Mouse (Mus musculus) limb, embryonic 11.5 days (tissue): Measurements from ENCODE around the gene Pik3r5. TPM values are rescaled to one million over a fixed set of nuclear protein-coding genes. Genes with fewer than 3 reads are reported as not detected.
A peak's percentile ranks its signal among the peaks of the same experiment; 100 is the strongest.

ENCODE experiments used
- ATAC-seq: fragments of 200-750 bp; cut with Nextera tagmentation; 2 replicates; pipeline ENCODE4 v1.8.0; 2017; ENCODE audit warnings: low read depth; ENCODE audit not compliant: insufficient number of reproducible peaks, low FRiP score, low TSS enrichment
- DNase-seq: peaks from one replicate; pipeline ENCODE4 v3.0.0-alpha.2; 2015; ENCODE audit warnings: low spot score
- H3K27ac ChIP-seq: fragments of 300-500 bp; sonication (generic); replicated peaks from 2 replicates; pipeline ENCODE4 v1.5.1; 2014; ENCODE audit warnings: low read depth, mild to moderate bottlenecking, low read length
- H3K27me3 ChIP-seq: fragments of 300-500 bp; sonication (generic); 2 replicates; pipeline ENCODE4 v1.6.1; 2014; ENCODE audit warnings: mild to moderate bottlenecking, low read length, mixed read lengths; ENCODE audit not compliant: control insufficient read depth, insufficient read depth
- H3K36me3 ChIP-seq: fragments of 300-500 bp; sonication (generic); 2 replicates; pipeline ENCODE4 v1.6.1; 2014; ENCODE audit warnings: mild to moderate bottlenecking, low read length, moderate library complexity, mixed read lengths; ENCODE audit not compliant: control insufficient read depth, insufficient read depth
- H3K4me1 ChIP-seq: fragments of 300-500 bp; sonication (generic); 2 replicates; pipeline ENCODE4 v1.6.1; 2014; ENCODE audit warnings: low read length, mixed read lengths; ENCODE audit not compliant: control insufficient read depth, insufficient read depth
- H3K4me2 ChIP-seq: fragments of 300-500 bp; sonication (generic); 2 replicates; pipeline ENCODE4 v1.6.1; 2014; ENCODE audit warnings: low read depth, mild to moderate bottlenecking, moderate library complexity; ENCODE audit not compliant: severe bottlenecking
- H3K4me3 ChIP-seq: fragments of 300-500 bp; sonication (generic); 2 replicates; pipeline ENCODE4 v1.5.1; 2014; ENCODE audit warnings: low read depth, low read length
- H3K9ac ChIP-seq: fragments of 300-500 bp; sonication (generic); 2 replicates; pipeline ENCODE4 v1.6.1; 2014; ENCODE audit warnings: mild to moderate bottlenecking, low read length
- H3K9me3 ChIP-seq: fragments of 300-500 bp; sonication (generic); 2 replicates; pipeline ENCODE4 v1.6.1; 2016; ENCODE audit warnings: low read length; ENCODE audit not compliant: control insufficient read depth
- WGBS: fragments of 180-500 bp; shearing (Covaris S2); extraction: QIAGEN DNeasy Blood & Tissue Kit; methylation state at CpG from one replicate; pipeline ENCODE4 v1.1.7; 2014; 5-methylcytosine and 5-hydroxymethylcytosine counted together
- polyA plus RNA-seq: library from polyadenylated mRNA; unstranded; fragments of >200 nt; fragmentation: Nextera tagmentation; extraction: Ambion mirVana; gene quantifications from 2 replicates; pipeline ENCODE4 v1.2.1, GENCODE M21; 2014

Gene Pik3r5
- 1.2 and 1.7 TPM in 2 replicates for polyA plus RNA-seq

- Histone ChIP-seq H3K27ac (no peak within 1 kb of the TSS), H3K27me3 (no peaks in the 10 kb centered on the region)
These were observed at the start of gene Pik3r5 for GRCm38 (mm10) chr11:68431699-68432360. Pik3r5 (plus strand) TSS chr11:68432121.

GRCm38 (mm10) chr11:68383519-68383918 is 48.4 kb upstream of the Pik3r5 start:
- Histone ChIP-seq H3K4me3 (no peak overlapping the region), H3K9ac (no peak overlapping the region), H3K27me3 (peaks cover 41% of the 10 kb centered on the region), H3K9me3 (no peaks in the 10 kb centered on the region), H3K4me1 (peaks cover 26% of the 10 kb centered on the region), H3K4me2 (peak overlapping the region; percentile 7; the same call in 1 of the 2 replicates), H3K36me3 (no peaks in the 10 kb centered on the region), H3K27ac (no peak overlapping the region)
- DNase-seq (peak; percentile 64), ATAC-seq (no peak)
- WGBS: 4% methylated on average over 10 of the region's 10 CpGs

More at GRCm38 (mm10) chr11:68431699-68432360, at the start of gene Pik3r5:
- 7% methylated on average over 35 of the region's 35 CpGs for WGBS
- Histone ChIP-seq H3K4me1 (peaks cover 7% of the 10 kb centered on the region), H3K9ac (peak within 1 kb of the TSS; percentile 49), H3K9me3 (no peaks in the 10 kb centered on the region), H3K4me2 (peak within 1 kb of the TSS; percentile 70), H3K4me3 (peak within 1 kb of the TSS; percentile 37), H3K36me3 (no peaks in the 10 kb centered on the region)
- ATAC-seq: peak; percentile 90
- DNase-seq: peak; percentile 91

DNA sequence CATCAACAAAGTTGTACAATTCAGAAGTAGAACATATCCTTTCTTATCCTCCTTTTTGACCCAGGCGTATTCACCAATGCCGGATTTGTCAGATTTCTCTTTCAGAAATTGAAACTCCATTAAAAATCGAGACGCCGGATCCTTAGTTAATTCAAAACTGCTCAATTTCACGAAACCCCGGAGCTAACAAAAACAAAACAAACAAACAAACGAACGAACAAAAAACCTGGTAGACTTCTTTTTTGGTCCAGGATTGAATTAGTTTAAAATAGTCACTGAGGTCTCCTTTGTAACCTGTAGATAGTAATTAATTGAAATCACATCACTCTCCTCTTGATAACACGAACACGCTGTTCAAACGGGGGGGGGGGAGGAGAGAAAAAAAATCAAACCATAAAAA is 47.8 kb upstream of the Pik3r5 start:
- Histone ChIP-seq H3K36me3 (no peaks in the 10 kb centered on the region), H3K4me1 (peaks cover 22% of the 10 kb centered on the region), H3K4me3 (peak overlapping the region; percentile 49), H3K27me3 (peaks cover 46% of the 10 kb centered on the region), H3K27ac (no peak overlapping the region), H3K9me3 (no peaks in the 10 kb centered on the region), H3K4me2 (peak overlapping the region; percentile 85), H3K9ac (no peak overlapping the region)
- ATAC-seq (no peak), DNase-seq (no peak)
- 5% methylated on average over 12 of the region's 12 CpGs for WGBS

GRCm38 (mm10) chr11:68384592-68385020 is 47.3 kb upstream of the Pik3r5 start:
- Histone ChIP-seq H3K4me1 (peaks cover 18% of the 10 kb centered on the region), H3K9me3 (no peaks in the 10 kb centered on the region)
- peak; percentile 59 for DNase-seq

GRCm38 (mm10) chr11:68385021-68385821 is 46.7 kb upstream of the Pik3r5 start:
- Histone ChIP-seq H3K27ac (no peak overlapping the region), H3K4me1 (peaks cover 18% of the 10 kb centered on the region), H3K36me3 (no peaks in the 10 kb centered on the region), H3K4me3 (peak overlapping the region; percentile 49), H3K9ac (peak overlapping the region; percentile 52), H3K9me3 (no peaks in the 10 kb centered on the region), H3K4me2 (peak overlapping the region; percentile 85), H3K27me3 (peaks cover 54% of the 10 kb centered on the region)
- ATAC-seq (0 out of 2 replicates have a peak, but pooled peaks have one; percentile 20), DNase-seq (peak; percentile 70)
- WGBS: under 1% methylated on average over 94 of the region's 94 CpGs

More at GRCm38 (mm10) chr11:68384592-68385020, 47.3 kb upstream of the Pik3r5 start:
- Histone ChIP-seq H3K4me3 (peak overlapping the region; percentile 49), H3K36me3 (no peaks in the 10 kb centered on the region), H3K4me2 (peak overlapping the region; percentile 85), H3K9ac (peak overlapping the region; percentile 52), H3K27me3 (peaks cover 51% of the 10 kb centered on the region), H3K27ac (no peak overlapping the region)
- ATAC-seq: no peak
- WGBS: 0% methylated on average over 27 of the region's 27 CpGs

DNA sequence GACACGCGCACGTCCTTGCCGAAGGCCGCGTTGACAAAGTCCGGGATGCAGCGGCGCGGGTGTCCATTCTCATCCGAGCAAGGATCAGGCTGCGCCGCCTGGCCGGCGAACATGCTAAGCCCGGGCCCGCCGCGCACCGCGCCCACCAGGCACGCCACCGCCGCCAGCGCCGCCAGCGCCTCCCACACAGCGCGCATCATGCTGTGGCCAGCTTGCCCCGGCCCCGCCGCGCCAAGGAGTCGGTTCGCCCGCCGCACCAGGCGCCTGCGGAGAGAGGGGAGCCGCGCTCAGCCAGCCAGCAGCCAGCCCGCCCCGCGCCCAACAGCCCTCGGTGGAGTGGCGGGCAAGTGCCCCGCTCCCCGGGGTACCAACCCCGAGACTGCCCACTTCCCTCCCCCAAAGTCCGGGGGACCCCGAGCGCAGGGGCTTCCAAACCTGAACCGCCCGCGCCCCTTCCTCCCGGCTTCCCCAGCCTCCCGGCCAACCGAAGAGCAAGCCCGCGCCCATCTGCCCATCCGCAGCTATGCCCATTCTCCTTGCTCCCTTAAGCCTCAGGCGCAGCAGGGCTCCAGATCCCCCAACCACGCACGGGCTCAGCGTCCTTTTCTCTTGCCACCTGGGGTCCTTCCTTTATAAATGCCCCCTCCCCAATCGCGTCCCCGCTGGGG is 45.9 kb upstream of the Pik3r5 start:
- DNase-seq: peak; percentile 68
- peaks cover 63% of the 10 kb centered on the region for H3K27me3 ChIP-seq
- peak overlapping the region; percentile 49 for H3K4me3 ChIP-seq
- H3K27ac ChIP-seq: peak overlapping the region; percentile 55; the same call in 1 of the 2 replicates
- peak overlapping the region; percentile 85 for H3K4me2 ChIP-seq
- peak; percentile 27; the same call in 1 of the 2 replicates for ATAC-seq
- no peaks in the 10 kb centered on the region for H3K36me3 ChIP-seq
- peaks cover 22% of the 10 kb centered on the region for H3K4me1 ChIP-seq
- under 1% methylated on average over 68 of the region's 68 CpGs for WGBS
- peak overlapping the region; percentile 69 for H3K9ac ChIP-seq
- H3K9me3 ChIP-seq: no peaks in the 10 kb centered on the region

DNA sequence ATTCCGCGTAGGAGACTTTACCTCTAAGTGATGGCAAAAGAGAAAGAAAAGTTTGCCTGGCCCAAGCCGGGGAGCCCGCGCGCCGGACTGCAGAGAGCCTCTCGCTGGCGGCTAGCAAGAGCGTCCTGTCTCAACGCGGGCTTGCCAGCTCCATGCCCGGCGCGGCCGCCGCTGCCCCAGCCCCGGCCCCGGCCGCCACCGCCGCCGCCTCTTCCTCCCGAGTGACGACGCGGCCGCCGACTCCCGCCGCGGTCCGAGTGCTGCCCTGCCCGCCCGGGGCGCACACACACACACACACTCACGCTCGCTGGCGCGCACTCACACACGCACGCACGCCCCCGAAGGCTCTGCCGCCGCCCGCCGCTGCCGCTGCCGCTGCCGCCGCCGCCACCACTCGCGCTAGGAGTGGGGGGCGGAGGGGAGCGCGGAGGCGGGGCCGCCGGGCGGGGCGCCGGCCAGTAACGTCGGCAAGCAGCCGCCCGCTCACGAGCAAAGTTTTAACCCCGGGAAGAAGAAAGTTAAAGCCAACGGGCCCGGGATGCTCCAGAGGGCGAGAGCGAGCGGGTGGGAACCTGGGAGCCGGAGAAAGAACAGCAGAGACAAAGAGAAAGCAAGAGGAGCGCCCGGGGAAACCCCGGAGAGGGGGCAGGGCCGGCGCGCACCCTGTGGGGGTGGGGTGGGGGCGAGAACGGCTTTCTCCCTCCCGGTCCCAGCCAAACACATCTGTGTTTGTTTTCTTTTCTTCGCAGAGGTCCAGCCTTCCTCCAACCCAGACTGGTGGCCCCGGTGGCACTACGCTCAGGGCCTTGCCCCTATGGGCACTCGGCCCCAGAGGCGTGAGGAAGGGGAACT is 45.1 kb upstream of the Pik3r5 start:
- peak overlapping the region; percentile 49 for H3K4me3 ChIP-seq
- H3K9ac ChIP-seq: peak overlapping the region; percentile 69
- H3K27me3 ChIP-seq: peaks cover 70% of the 10 kb centered on the region
- peak overlapping the region; percentile 85 for H3K4me2 ChIP-seq
- no peak for ATAC-seq
- H3K4me1 ChIP-seq: peaks cover 22% of the 10 kb centered on the region
- H3K9me3 ChIP-seq: no peaks in the 10 kb centered on the region
- H3K27ac ChIP-seq: peak overlapping the region; percentile 55; the same call in 1 of the 2 replicates
- DNase-seq: peak; percentile 80
- no peaks in the 10 kb centered on the region for H3K36me3 ChIP-seq
- WGBS: 1% methylated on average over 81 of the region's 90 CpGs
